Mouse (Mus musculus) embryonic fibroblast, embryonic 13.5 days (primary cell): ENCODE results near the gene Ano8.

Experiments used
- CTCF ChIP-seq: IDR thresholded peaks from 2 replicates; pipeline ENCODE4 v1.5.1; 2011; ENCODE audit warnings: mild to moderate bottlenecking, control low read depth, low read length, moderate library complexity, borderline replicate concordance; ENCODE audit not compliant: insufficient read depth
- POLR2A ChIP-seq: IDR thresholded peaks from 2 replicates; pipeline ENCODE4 v1.6.1; 2011; ENCODE audit warnings: low read depth, mild to moderate bottlenecking, control low read depth, low read length, moderate library complexity

GRCm38 (mm10) chr8:71451777-71452176, 34.0 kb downstream of the Ano8 start:
- TF ChIP-seq POLR2A (no peak), CTCF (no peak)
